Comparison of ENCODE assay signal across 15 mouse cellular contexts in genomic region chr9:67768843-67769242, GRCm38 (mm10). TPM values are rescaled to one million over a fixed set of nuclear protein-coding genes. Genes with fewer than 3 reads are reported as not detected.
"Had no signal": no experiment of that assay in that cellular context is flagged by ENCODE, and none has a peak within 500 bp of the region (broad histone marks: within the 10 kb centered on the region; RNA-seq: fewer than 3 reads in every experiment).

No protein-coding gene starts in this region.

- DNase-seq: lung, adult 18-20 months; lung, embryonic 14.5 days; lung, postnatal 10 days; lung, postnatal 4 days; midbrain, embryonic 14.5 days; retina, postnatal 1 day; right cerebral cortex, adult 18-20 months; right cerebral cortex, postnatal 25 days; right cerebral cortex, postnatal 4 days; spleen, adult 18-20 months; thymus, adult 2 months; thymus, postnatal 25 days; thymus, postnatal 4 days had no signal

RNA-seq across cellular contexts. Expression of gene C2cd4b, which starts 9.6 kb away (rescaled TPM):
- total RNA-seq: megakaryocyte, adult 5-6 weeks; megakaryocyte-erythroid progenitor cell, adult 5-6 weeks had no signal
